Mouse (Mus musculus): ENCODE measurements around the gene Cpxm2.

DNA sequence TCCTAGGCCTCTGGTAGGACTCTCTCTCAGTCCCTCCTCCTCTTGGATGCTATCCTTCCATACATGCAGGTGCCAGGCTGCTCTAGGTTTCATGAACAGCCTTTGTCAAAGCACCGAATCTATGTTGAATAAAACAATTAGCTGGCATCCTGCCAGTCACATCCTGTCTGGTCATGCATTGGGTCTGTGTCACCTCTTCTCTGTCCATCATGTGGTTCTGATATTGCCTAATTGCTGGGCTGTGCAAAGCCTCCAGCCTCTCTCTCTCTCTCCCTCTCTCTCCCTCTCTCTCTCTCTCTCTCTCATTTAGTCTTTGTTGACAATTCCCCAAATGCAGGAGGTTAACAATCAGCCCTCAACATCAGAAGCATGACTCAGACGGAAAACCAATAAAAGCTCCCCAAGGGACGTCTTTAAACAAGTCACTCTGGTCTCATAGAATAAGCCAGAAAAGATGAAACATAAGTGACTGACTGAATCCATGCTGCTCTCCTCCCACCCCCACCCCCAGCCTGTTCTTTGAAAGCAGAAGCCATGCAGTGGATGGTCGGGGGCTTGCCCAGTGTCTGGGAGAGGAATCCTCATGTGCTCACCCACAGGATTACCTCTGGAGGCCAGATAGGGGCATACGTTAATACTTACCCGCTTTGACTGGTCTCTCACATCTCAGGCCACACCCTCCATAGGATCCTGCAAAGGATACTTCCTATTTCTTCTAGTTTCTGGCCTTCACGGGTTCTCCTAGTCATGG is 15.1 kb upstream of the Cpxm2 start:
- TF ChIP-seq CTCF (IDR thresholded peaks at IDR 0.05; ENCODE audit: control insufficient read depth, insufficient read depth, insufficient read length) = no peak
- TF ChIP-seq MYOG (IDR thresholded peaks at IDR 0.05; ENCODE audit: control insufficient read depth, extremely low read depth, insufficient read length) = no peak
- TF ChIP-seq CEBPB (IDR thresholded peaks at IDR 0.05; ENCODE audit: low read depth) = peak; percentile 15

Measured in C2C12 (cell line).